Mouse (Mus musculus) hindbrain, embryonic 16.5 days (tissue): Measurements from ENCODE around the gene Vsir. TPM values are rescaled to one million over a fixed set of nuclear protein-coding genes. Genes with fewer than 3 reads are reported as not detected.
A peak's percentile ranks its signal among the peaks of the same experiment; 100 is the strongest.

Experiments
- ATAC-seq: fragments of 200-750 bp; cut with Nextera tagmentation; 2 replicates; pipeline ENCODE4 v1.8.0; 2017; ENCODE audit warnings: moderate TSS enrichment, moderate library complexity
- H3K27ac ChIP-seq: fragments of 300-500 bp; sonication (generic); 2 replicates; pipeline ENCODE4 v1.5.1; 2014; ENCODE audit warnings: low read depth, mild to moderate bottlenecking, control low read depth, low read length, moderate library complexity
- H3K27me3 ChIP-seq: fragments of 300-500 bp; sonication (generic); replicated peaks from 2 replicates; pipeline ENCODE4 v1.6.1; 2014; ENCODE audit warnings: low read length; ENCODE audit not compliant: control insufficient read depth, insufficient read depth
- H3K36me3 ChIP-seq: fragments of 300-500 bp; sonication (generic); 2 replicates; pipeline ENCODE4 v1.6.1; 2014; ENCODE audit warnings: mild to moderate bottlenecking, low read length, moderate library complexity, mixed read lengths; ENCODE audit not compliant: control insufficient read depth, insufficient read depth
- H3K4me1 ChIP-seq: fragments of 300-500 bp; sonication (generic); 2 replicates; pipeline ENCODE4 v1.6.1; 2014; ENCODE audit warnings: low read depth, low read length; ENCODE audit not compliant: control insufficient read depth, insufficient read depth
- H3K4me2 ChIP-seq: fragments of 300-500 bp; sonication (generic); 2 replicates; pipeline ENCODE4 v1.6.1; 2014; ENCODE audit warnings: mild to moderate bottlenecking, low read length, control low read depth, moderate library complexity
- H3K4me3 ChIP-seq: fragments of 300-500 bp; sonication (generic); 2 replicates; pipeline ENCODE4 v1.5.1; 2014; ENCODE audit warnings: mild to moderate bottlenecking, low read length, control low read depth, moderate library complexity
- H3K9ac ChIP-seq: fragments of 300-500 bp; sonication (generic); 2 replicates; pipeline ENCODE4 v1.6.1; 2014; ENCODE audit warnings: low read depth, mild to moderate bottlenecking, control low read depth, low read length, moderate library complexity
- H3K9me3 ChIP-seq: fragments of 300-500 bp; sonication (generic); 2 replicates; pipeline ENCODE4 v1.6.1; 2014; ENCODE audit warnings: mild to moderate bottlenecking, low read length, moderate library complexity; ENCODE audit not compliant: control insufficient read depth
- WGBS: fragments of 180-500 bp; shearing (Covaris S2); extraction: QIAGEN DNeasy Blood & Tissue Kit; methylation state at CpG from one replicate; pipeline ENCODE4 v1.1.7; 2014; 5-methylcytosine and 5-hydroxymethylcytosine counted together
- polyA plus RNA-seq: library from polyadenylated mRNA; unstranded; fragments of >200 nt; fragmentation: Nextera tagmentation; extraction: Ambion mirVana; gene quantifications from 2 replicates; pipeline ENCODE4 v1.2.1, GENCODE M21; 2015

The Vsir gene
- polyA plus RNA-seq, 1 experiment from 2014 or later: 2.4 TPM

DNA sequence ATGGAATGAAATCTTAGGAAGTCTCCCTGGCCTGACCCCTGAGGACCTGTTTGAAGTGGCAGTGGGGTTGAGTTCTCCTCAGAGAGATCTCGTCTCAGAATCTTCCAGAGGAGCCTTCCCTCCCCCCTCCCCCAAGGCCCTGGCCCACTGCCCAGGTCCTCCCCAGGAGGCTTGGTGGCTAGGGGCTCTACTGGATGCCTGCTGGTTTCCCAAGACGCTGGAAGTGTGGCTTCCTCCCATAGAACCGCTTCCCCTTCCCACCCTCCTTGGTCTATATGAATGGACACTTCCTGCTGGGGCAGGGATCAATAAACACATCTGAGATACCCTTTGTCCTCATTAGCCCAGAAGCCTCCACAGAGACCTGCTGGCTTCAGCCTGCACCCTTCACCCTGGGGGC, 4.6 kb downstream of the Vsir start:
- no peaks in the 10 kb centered on the region for H3K36me3 ChIP-seq
- WGBS: 8% methylated on average over 3 of the region's 3 CpGs
- H3K4me3 ChIP-seq: no peak overlapping the region
- no peak overlapping the region for H3K4me2 ChIP-seq
- H3K9ac ChIP-seq: no peak overlapping the region
- ATAC-seq: no peak
- peak overlapping the region; percentile 1; the same call in 1 of the 2 replicates for H3K27ac ChIP-seq
- no peaks in the 10 kb centered on the region for H3K9me3 ChIP-seq
- peaks cover 17% of the 10 kb centered on the region for H3K4me1 ChIP-seq
- H3K27me3 ChIP-seq: peaks cover 5% of the 10 kb centered on the region

DNA sequence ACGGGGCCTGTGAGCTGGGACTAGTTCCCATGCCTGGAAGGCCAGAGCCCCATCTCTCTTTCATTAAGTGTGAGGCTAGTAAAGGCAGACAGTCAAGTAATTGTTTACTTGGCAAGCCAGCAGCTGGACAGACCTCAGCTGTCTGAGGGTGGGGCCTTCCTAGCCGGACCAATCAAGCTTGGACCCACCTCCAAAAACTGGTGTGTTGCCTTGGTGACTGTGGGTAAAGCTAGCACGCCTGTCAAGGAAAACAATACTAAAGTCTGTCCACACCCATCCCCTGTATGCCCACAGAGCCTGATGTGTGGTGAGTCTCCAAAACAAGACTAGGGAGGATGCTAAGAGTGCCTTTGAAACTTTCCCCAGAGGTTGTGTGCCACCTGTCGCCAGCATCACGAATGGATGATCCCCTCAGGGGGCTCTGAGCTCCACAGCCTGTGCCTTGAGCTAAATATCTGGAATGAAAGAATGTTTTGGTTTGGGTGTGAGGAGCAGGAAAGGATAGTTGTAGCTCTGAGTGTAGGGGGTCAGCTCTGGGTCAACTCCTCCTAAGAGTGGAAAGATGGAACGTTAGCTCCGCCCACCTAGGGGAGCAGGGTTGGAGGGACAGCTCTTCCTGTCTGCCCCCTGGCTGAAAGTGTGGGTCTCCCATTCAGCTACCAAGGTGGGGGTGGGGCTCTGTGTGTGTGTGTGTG, 5.3 kb downstream of the Vsir start:
- H3K27ac ChIP-seq: peak overlapping the region; percentile 1; the same call in 1 of the 2 replicates
- no peak overlapping the region for H3K4me3 ChIP-seq
- ATAC-seq: peak; percentile 58
- H3K9ac ChIP-seq: no peak overlapping the region
- no peak overlapping the region for H3K4me2 ChIP-seq
- WGBS: 20% methylated on average over 7 of the region's 7 CpGs
- no peaks in the 10 kb centered on the region for H3K27me3 ChIP-seq
- no peaks in the 10 kb centered on the region for H3K36me3 ChIP-seq
- H3K9me3 ChIP-seq: no peaks in the 10 kb centered on the region
- peaks cover 11% of the 10 kb centered on the region for H3K4me1 ChIP-seq

DNA sequence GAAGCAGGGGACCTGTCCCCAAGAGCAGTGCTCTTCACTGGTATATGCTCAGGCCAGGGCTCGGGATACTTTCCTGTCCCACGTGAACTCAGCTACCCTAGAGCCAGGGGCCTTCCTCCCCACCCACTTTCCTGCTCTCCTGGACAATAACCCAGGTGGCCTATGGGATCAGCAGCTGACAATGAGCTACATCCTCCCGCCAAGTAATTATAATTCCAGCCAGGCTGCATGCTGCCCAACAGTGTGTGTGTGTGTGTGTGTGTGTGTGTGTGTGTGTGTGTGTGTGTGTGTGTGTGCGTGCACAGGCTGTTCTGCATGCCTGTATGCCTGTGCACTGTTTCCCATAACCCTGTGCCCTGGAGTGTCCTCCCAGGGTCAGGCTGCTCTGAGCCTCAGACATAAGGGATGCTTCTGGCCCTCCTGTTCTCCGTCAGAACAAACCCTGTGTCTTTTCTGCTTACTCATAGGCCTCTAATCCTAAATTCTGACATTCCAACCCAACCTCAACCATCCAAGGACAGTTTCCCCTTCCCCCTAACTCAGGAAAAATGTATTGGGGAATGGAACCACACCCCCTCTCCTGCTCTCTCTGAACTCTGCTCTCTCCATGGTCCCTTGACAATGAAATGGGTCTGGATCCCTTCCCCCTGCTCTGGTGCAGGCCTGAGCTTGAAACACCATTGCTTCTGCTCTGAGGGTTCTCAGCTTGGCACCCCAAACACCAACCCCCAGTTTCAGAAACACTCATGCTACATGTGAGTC, 6.8 kb downstream of the Vsir start:
- no peak overlapping the region for H3K4me2 ChIP-seq
- no peaks in the 10 kb centered on the region for H3K36me3 ChIP-seq
- H3K4me3 ChIP-seq: no peak overlapping the region
- H3K4me1 ChIP-seq: peaks cover 8% of the 10 kb centered on the region
- no peaks in the 10 kb centered on the region for H3K9me3 ChIP-seq
- no peak for ATAC-seq
- H3K27me3 ChIP-seq: no peaks in the 10 kb centered on the region
- H3K9ac ChIP-seq: no peak overlapping the region
- 46% methylated on average over 5 of the region's 5 CpGs for WGBS
- H3K27ac ChIP-seq: no peak overlapping the region

DNA sequence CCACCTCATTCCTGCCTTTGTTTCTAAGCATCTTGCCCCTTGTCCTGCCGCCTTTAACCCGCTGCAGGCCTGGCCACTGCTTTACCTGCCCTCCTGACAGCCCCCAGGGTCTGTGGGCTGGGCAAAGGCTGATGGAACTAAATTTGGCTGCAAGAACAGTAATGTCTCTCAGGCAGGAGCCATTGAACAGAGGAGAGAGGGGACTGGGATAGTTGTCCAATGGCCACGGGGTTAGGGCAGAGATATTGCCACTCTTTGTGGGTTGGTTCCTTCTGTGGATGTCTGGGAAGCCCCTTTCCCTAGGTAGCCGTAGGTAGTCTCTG, 7.3 kb downstream of the Vsir start:
- H3K36me3 ChIP-seq: no peaks in the 10 kb centered on the region
- no peak for ATAC-seq
- H3K4me3 ChIP-seq: no peak overlapping the region
- H3K27me3 ChIP-seq: no peaks in the 10 kb centered on the region
- peaks cover 8% of the 10 kb centered on the region for H3K4me1 ChIP-seq
- H3K4me2 ChIP-seq: no peak overlapping the region
- H3K9me3 ChIP-seq: no peaks in the 10 kb centered on the region
- H3K9ac ChIP-seq: no peak overlapping the region
- 94% methylated on average over 4 of the region's 4 CpGs for WGBS
- H3K27ac ChIP-seq: no peak overlapping the region

DNA sequence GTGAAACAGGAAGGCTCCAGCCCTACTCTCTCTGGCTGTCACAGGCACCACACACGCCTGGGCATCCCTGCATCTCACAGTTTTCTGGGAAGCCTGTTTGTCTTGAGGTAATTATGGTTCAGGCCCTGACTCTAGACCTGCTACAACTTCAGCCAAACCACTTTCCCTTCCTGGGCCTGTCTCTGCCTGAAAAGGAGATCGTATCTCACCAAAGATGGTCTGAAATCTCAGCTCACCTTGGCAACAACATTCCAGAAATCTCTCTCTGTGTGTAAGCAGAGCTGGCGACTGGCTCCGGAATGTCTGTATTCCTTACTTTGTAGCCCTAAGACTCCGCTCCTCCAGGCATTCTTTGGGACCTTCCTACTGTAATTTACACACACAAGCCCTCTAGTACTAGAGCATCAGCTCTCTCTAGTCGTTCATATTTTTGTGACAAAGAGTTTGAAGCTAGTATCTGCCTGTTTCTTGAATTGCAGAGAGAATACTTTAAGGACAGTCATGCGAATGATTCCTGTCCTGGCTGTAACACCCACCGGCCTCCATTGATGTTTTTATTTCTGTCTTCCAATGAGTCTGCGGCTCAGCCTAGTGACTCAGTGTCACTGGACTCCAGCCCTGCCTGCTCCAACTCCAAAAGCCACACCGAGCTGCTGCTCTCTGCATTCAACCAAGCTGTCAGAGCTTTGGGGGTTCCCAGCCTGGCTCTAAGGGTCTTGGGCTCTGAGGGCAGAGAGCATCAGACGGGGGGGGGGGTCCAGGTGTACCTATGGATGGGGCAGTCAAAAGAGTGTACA, 8.4 kb downstream of the Vsir start:
- Histone ChIP-seq H3K4me2 (no peak overlapping the region), H3K9me3 (no peaks in the 10 kb centered on the region), H3K4me3 (no peak overlapping the region), H3K36me3 (no peaks in the 10 kb centered on the region), H3K9ac (no peak overlapping the region), H3K27me3 (no peaks in the 10 kb centered on the region), H3K27ac (no peak overlapping the region), H3K4me1 (peaks cover 8% of the 10 kb centered on the region)
- WGBS: 79% methylated on average over 11 of the region's 11 CpGs
- ATAC-seq: no peak

DNA sequence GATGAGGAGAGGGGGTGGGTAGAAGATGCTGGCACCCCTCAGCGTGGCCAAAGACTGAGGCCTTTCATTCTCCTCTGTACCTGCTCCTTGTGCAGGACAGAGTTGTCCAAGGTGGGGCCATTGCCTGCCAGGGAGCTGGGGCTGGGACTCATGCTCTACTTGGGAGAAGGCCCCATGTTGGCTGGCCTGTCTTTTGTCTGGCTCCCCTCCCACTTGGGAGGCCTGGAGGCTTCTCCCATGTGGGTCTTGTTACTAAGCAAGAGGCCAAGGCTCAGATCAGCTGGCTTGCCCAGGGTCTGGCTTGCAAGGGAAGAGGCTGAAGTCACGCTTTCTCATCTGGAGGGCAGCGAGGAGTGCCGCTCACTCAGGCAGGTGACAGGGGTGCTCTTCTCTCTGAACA, 10.8 kb downstream of the Vsir start:
- Histone ChIP-seq H3K9me3 (no peaks in the 10 kb centered on the region), H3K9ac (no peak overlapping the region), H3K4me1 (peaks cover 10% of the 10 kb centered on the region; the same call in 1 of the 2 replicates), H3K27ac (no peak overlapping the region), H3K36me3 (no peaks in the 10 kb centered on the region), H3K4me3 (no peak overlapping the region), H3K4me2 (no peak overlapping the region), H3K27me3 (no peaks in the 10 kb centered on the region)
- ATAC-seq: no peak
- WGBS: 91% methylated on average over 4 of the region's 4 CpGs

DNA sequence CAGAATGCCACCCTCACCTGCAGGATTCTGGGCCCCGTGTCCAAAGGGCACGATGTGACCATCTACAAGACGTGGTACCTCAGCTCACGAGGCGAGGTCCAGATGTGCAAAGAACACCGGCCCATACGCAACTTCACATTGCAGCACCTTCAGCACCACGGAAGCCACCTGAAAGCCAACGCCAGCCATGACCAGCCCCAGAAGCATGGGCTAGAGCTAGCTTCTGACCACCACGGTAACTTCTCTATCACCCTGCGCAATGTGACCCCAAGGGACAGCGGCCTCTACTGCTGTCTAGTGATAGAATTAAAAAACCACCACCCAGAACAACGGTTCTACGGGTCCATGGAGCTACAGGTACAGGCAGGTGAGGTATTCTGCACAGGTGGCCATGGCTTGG, 11.2 kb downstream of the Vsir start:
- no peaks in the 10 kb centered on the region for H3K36me3 ChIP-seq
- no peaks in the 10 kb centered on the region for H3K27me3 ChIP-seq
- no peak overlapping the region for H3K9ac ChIP-seq
- H3K9me3 ChIP-seq: no peaks in the 10 kb centered on the region
- no peak overlapping the region for H3K27ac ChIP-seq
- 95% methylated on average over 14 of the region's 14 CpGs for WGBS
- peaks cover 10% of the 10 kb centered on the region; the same call in 1 of the 2 replicates for H3K4me1 ChIP-seq
- no peak overlapping the region for H3K4me2 ChIP-seq
- no peak for ATAC-seq
- no peak overlapping the region for H3K4me3 ChIP-seq

DNA sequence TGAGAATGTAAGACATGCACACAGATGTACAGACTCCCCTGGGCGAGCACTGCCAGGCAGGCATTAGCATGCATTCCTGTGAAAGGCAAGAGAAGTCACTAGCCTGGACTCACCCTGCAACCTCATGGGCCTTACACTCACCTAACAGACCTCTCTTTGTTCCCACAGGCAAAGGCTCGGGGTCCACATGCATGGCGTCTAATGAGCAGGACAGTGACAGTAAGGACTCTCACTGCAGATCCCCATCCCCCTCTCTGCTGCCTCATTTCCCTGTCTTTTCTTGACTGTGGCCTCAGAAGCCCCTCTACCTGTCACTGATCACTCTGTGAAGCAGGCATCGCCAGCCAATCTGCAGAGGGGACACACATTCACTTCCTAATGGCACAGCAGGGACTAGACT, 12.1 kb downstream of the Vsir start:
- no peaks in the 10 kb centered on the region for H3K9me3 ChIP-seq
- H3K4me1 ChIP-seq: peaks cover 10% of the 10 kb centered on the region; the same call in 1 of the 2 replicates
- H3K9ac ChIP-seq: no peak overlapping the region
- ATAC-seq: no peak
- H3K27me3 ChIP-seq: no peaks in the 10 kb centered on the region
- no peak overlapping the region for H3K27ac ChIP-seq
- 38% methylated on average over 4 of the region's 4 CpGs for WGBS
- no peak overlapping the region for H3K4me2 ChIP-seq
- H3K4me3 ChIP-seq: no peak overlapping the region
- no peaks in the 10 kb centered on the region for H3K36me3 ChIP-seq
